Mouse (Mus musculus): ENCODE measurements around the gene Kcna4. TPM values are rescaled to one million over a fixed set of nuclear protein-coding genes. Genes with fewer than 3 reads are reported as not detected.

Kcna4 gene
- total RNA-seq (2021) = 10 to 100 TPM; 29.9 to 35.8 TPM

DNA sequence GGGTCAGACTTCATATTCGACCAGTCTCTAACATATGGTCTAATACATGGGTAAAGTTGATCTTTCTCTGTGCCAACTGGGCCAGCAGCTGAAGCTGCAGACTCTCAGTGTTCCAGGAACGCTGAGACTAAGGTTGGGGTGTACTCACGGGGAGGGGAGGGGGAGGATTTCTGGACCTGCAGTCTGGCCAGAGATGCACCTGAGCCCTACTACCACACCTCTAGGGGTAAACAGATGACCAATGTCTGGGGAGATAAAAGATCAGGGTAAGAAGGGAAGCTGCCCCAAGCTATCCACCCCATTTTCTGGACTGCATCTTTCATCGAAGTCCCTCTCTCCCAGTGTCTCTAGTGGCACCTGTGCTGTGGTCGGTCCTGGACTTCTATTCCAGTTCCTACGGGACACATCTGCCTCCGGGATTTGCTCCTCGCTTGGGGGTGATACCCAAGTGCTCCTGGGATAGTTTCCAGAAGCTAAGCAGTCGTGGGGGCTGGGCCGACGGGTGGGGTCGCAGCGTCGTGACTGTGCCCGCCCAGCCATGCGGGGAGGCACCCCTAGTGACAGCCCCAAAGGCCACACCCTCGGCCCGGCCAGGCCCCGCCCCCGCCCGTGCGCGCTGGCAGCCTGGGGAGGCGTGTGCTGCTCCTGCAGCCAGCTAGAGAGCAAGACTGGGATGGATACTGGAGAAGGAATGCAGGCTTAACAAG lies at the start of gene Kcna4:
Gene Kcna4 (plus strand): TSS at position 650 of the 707 bp plus-strand sequence.
- DNase-seq (ENCODE audit: extremely low spot score in 1 of 2, low spot score in 2 of 2) = peak; percentile 61 to 78
- intact Hi-C loops (cut with DNase I) = loop anchor here (10.0 kb wide), 2 partner anchors 315 to 565 kb away; partner anchors contain the start of gene Arl14ep

DNA sequence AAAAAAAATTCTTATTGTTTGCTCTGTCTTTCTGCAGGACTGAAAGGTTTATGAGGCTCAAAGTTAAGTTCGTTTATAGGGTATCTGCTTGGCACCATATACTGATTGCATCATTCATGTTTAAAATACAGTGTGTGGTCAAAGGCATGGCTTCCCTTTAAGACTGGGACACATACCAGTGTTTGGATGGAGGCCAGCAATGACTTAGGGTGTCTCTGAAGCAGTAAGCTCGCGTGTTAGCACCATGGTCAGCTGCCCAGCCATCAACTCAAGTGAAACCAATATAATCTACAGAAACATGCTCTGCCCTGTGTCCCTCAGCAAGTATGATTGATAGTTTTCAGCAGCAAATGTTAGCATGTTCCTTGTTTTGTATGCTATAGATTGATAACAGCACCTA lies 32.3 kb upstream of the Kcna4 start:
- intact Hi-C loops (cut with DNase I) = no loop called here
- no peak for DNase-seq (ENCODE audit: extremely low spot score in 1 of 2, low spot score in 2 of 2)

DNA sequence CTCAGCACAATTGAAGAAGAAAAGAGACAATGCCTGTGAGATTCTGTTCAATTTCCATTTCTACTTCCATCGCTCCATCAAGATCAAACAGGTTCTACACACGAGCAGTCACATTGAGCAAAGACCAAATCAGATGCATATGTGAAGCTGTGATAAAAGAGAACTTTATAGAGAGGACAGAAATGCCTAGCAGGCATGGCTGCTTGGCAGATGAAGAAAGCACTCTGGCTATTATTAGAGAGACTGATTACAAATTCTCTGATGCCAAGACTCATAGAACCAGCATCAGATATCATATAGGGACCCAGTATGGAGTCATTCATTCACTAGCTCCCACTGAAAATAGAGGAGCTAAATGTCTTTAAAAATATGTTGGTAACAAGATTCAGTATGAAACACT lies 24.2 kb upstream of the Kcna4 start:
- no peak for DNase-seq (ENCODE audit: extremely low spot score in 1 of 2, low spot score in 2 of 2)
- intact Hi-C loops (cut with DNase I) = no loop called here

DNA sequence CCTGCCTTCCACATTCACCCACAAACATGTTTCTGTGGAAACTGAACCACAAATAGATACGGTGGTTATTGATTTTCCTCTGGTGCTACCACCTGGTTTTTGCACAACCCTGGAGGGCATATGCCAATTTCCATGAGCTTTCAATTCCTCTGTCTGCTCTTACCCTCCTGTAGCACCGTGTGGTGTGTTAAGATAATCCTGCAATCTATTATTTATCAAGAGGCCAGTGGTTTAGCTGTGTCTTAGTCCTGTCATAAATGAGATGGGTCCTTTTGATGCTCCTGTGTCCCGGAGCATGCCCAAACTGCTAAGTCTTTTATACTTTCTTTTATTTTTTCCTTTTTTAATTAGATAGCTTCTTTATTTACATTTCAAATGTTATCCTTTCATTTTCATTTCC lies 20.4 kb upstream of the Kcna4 start:
- no peak for DNase-seq (ENCODE audit: extremely low spot score in 1 of 2, low spot score in 2 of 2)
- intact Hi-C loops (cut with DNase I) = no loop called here

DNA sequence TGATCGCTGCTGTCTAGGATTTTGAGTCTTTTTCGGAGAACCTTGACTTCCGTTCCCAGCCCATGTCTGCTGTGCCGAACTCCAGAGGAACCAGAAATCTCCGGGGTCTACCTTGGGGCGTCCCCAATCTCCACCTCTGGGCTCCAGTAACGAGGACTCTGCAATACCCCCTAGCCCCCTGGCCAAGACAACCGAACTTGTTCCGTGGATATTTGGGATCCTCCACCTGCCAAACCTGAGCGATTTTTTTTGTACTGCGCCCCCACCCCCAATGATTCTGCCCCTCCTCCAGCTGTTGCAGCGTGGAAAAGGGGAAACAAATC lies 219 bp downstream of the Kcna4 start:
- DNase-seq (ENCODE audit: extremely low spot score in 1 of 2, low spot score in 2 of 2) = no peak
- intact Hi-C loops (cut with DNase I) = loop anchor here (10.0 kb wide), 2 partner anchors 316 to 564 kb away; partner anchors contain the start of gene Arl14ep

DNA sequence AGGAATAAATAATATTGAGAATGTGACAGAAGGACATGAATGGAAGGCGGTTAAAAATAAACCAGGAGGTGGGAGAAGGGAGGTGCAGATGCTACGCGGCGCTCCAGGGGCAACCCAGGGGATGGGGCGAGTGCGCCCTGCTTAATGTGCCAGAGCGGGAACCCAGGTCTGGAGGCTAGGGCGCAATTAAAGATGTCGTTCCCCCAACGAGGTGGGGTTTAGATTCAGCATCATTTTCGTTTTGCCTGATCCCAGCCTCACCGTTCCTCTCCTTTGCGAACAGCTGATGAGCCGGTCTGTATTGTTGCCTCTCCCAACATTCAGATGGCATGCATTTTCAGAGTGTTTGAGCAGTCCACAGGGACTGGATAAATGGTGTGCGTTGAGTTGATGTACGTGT lies 703 bp downstream of the Kcna4 start:
- peak in 1 of 2 experiments; percentile 40 for DNase-seq (ENCODE audit: extremely low spot score in 1 of 2, low spot score in 2 of 2)
- intact Hi-C loops (cut with DNase I) = loop anchor here (10.0 kb wide), 2 partner anchors 316 to 564 kb away; partner anchors contain the start of gene Arl14ep

DNA sequence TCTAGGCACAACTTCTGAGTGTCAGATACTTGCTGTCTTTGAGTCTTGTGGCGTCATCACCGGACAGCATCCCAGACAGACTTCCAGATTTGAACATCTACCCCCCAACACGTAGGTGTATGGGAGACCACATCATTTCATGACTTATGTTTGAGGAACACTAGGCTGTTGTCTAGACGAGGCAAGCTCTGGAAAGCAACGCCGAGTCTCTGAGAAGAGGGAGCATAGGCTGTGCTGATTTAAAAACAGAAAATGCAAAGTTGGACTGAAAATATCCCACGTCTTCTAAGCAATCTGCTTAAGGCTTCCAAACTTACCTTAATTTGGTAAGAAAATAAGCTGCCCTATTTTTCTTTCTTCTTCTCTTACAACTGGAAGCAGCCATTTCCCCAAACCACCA lies 4.1 kb downstream of the Kcna4 start:
- intact Hi-C loops (cut with DNase I) = loop anchor here (10.0 kb wide), 2 partner anchors 320 to 560 kb away; partner anchors contain the start of gene Arl14ep

DNA sequence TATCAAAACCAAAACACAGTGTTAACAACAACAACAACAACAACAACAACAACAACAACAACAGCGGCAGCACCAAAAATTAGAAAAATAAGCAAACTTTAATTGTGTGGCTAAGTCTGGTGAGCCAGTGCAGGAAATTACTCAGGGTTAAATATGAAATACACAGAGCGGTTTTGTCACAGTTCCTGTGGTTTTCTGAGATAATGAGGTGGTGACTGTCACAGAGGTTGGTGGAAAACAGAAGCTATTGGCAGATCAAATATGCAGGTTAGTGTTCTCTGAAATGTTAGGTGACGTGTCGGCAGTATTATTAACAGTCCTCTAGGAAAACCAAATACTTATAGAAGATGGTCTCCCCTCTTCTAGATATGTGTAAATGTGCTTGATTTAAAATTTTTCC lies 11.4 kb downstream of the Kcna4 start:
- intact Hi-C loops (cut with DNase I) = no loop called here
- DNase-seq (ENCODE audit: extremely low spot score in 1 of 2, low spot score in 2 of 2) = no peak

More for the DNA sequence above, 4.1 kb downstream of the Kcna4 start:
- DNase-seq (ENCODE audit: extremely low spot score in 1 of 2, low spot score in 2 of 2) = no peak

DNA sequence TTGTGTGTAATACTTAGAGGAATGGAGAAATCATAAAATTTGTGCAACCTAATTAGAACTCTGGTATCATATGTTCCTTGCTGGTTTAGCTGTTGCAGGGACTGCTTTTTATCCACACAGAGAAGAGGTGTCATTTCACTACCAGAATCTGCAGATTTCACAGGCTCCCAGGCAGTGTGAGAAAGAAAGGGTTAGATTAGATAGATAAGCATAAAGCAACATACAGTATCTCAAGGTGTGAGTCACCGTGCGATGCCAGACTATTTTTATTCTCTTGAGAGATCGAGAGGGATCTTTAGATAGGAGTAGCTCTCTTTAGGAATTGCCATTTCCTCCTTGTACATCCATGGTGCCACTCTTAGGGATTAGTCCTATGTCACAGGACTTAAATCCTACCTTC lies 14.3 kb downstream of the Kcna4 start:
- intact Hi-C loops (cut with DNase I) = no loop called here
- no peak for DNase-seq (ENCODE audit: extremely low spot score in 1 of 2, low spot score in 2 of 2)

DNA sequence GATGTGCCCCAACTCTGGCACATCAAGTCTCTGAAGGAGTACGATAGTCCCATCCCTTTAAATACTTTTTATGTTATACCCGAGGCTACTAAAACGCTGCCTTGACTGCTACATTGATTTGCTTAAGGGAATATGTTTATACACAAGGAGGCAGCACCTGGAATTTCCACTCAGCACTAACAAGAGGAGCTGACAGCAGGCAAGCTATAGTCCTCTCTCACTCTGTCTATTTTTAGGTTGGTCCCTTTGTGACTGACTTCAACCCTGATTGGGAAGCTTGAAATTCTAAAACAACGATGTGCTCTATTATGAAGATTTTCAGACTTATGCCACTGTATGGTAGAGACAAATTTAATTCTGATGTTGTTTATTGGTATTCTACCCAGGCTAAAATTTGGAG lies 15.6 kb downstream of the Kcna4 start:
- intact Hi-C loops (cut with DNase I) = no loop called here

DNA sequence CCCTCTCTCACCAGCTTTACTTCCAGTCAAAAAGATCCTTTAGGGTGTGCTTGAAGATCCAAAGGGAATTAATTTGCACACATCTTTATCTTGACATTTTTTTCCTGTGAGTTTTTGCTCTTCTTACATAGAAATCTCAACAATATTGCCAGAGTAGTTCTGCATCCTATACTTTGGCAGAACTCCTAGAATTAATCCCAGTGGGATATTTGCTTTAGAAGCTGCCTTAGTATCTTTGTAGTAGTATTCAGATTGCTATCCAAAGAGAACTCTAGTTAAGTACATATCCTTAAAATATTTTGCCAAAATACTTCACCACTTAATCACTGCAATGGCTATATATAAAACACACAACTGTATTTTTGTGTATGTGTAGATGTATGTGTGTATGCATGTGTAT lies 28.2 kb downstream of the Kcna4 start:
- intact Hi-C loops (cut with DNase I) = no loop called here
- DNase-seq (ENCODE audit: extremely low spot score in 1 of 2, low spot score in 2 of 2) = no peak

More for the DNA sequence above, 15.6 kb downstream of the Kcna4 start:
- no peak for DNase-seq (ENCODE audit: extremely low spot score in 1 of 2, low spot score in 2 of 2)

DNA sequence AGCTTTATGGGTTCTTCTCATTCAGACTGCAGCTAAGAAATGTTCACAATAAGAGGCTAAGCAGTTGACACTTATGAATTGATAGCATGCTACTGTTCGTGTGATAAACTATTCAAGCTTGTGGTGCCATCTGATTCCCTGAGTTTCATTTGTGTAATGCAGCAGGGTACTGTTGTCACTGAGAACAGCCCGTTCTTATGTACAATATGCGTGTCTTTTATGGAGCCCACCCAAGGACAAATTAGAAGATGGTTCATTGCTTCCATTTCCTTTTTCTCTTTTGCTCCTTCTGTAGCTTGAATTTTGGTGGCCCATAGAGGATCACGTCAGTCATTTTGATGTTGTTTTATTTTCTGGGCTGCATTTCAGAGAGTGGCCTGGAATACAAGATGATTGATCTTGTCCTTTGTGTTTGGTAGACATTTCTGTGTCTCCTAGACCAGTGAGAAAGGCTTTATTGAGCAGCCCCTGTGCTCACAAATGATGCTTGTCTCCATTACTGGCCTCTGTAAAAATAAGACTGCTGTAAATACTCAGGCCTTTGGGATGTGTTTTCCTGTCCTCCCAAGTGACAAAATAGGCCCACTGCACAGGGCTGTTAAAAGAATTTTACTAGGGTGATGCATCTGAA lies 31.3 kb downstream of the Kcna4 start:
- intact Hi-C loops (cut with DNase I) = no loop called here
- DNase-seq (ENCODE audit: extremely low spot score in 1 of 2, low spot score in 2 of 2) = no peak

DNA sequence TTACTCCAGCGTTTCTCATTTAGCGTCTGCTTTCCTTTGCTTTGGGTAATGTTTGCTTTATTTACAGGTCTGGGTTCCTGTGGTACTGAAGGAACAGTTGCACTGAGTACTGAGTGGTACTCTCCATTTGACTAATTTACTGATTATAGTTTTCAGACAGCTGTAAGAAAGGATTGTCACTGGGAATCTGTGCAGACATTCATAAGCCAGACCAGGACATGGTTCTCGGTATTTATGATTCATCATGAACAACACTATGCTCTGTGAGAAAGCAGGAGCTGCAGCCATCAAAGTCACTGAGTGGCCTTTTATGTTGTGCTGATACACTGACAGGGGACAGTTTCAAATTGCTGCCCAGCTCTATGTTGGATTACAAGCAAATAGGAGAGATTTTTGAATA lies 33.7 kb downstream of the Kcna4 start:
- no peak for DNase-seq (ENCODE audit: extremely low spot score in 1 of 2, low spot score in 2 of 2)
- intact Hi-C loops (cut with DNase I) = no loop called here

DNA sequence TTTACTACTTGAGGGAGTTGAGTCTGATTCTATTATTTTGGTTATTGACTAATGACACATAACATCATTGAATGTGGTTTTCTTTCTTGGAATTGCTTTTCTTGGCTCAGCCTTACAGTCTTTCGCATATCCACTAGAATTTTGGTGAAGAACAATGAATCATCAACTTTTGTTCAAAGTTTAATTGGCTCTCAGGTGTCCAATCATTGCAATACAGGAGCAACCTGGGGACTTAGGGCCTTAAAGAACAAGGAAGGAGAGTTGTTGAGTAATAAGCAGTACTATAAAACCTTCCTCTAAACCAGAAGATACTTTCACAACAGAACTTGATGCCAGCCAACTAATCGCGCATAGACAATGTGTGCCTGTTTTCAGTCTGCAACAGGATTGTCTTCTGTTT lies 36.8 kb downstream of the Kcna4 start:
- intact Hi-C loops (cut with DNase I) = no loop called here
- DNase-seq (ENCODE audit: extremely low spot score in 1 of 2, low spot score in 2 of 2) = no peak

DNA sequence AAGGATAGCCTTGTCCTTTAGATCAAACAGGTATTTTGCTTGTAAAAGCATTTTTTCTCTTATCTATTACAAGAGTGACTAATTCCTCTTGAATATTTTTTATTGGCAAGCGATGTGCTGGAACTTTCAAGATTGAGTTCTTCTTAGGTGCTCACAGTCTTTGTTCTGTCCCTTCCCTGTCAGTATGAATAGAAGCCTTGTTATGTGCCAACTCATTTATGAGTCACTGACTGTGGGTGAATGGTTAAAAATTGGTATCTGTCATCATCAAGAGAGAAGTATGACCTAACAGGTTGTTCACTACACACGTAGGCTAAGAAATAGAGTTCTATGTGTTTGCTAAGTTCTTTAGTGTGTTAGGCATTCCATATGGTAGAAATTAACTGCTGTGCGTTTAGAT lies 50.9 kb downstream of the Kcna4 start:
- DNase-seq (ENCODE audit: extremely low spot score in 1 of 2, low spot score in 2 of 2) = no peak
- intact Hi-C loops (cut with DNase I) = no loop called here

DNA sequence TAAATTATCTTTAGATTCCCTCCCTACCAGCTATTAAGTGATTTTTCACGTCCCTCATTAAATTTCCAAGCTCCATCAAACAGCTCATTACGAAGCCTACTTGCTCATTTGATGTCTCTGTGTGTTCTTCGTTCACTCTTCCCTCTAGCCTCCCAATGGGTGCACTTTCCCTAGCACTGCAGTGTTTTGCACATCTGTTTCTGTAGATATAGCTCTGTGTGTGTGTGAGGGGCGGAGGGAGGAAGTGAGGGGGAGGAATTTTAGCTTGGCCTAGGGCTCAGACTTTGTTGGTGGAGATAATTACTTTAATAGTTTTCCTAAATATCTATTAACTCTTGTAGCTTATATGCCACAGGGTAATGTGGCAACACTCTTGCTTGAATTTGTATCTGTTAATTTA lies 54.4 kb downstream of the Kcna4 start:
- DNase-seq (ENCODE audit: extremely low spot score in 1 of 2, low spot score in 2 of 2) = no peak
- intact Hi-C loops (cut with DNase I) = no loop called here

DNA sequence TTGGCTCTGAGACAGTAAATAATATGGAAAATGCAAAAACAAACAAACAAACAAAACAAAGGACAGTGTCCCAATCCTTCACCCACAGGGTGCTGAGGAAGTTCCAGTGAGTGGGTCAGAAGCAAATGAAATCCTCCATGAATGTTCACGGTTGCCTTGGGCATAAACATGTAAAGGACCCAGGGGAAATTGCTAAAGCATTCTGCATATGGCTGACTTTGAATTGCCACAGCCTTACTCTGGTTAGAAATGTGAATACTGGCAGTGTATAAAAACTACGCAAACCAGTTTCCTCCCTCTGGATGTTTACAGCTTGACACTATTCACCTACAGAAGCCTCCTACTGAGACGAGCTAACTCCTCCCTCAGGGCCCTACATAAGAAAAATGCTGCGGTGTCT lies 54.9 kb downstream of the Kcna4 start:
- DNase-seq (ENCODE audit: extremely low spot score in 1 of 2, low spot score in 2 of 2) = no peak
- intact Hi-C loops (cut with DNase I) = no loop called here

All from left cerebral cortex, postnatal 10 days (tissue).